Mouse (Mus musculus): Measurements from ENCODE around the gene Mon1b.

Mon1b gene

GRCm38 (mm10) chr8:113634670-113635591 is at the start of gene Mon1b:
Mon1b (plus strand) TSS chr8:113635587.
- DNase-seq: peak; percentile 99

GRCm38 (mm10) chr8:113598401-113598800 is 37.0 kb upstream of the Mon1b start:
- no peak for DNase-seq

GRCm38 (mm10) chr8:113632634-113633033 is 2.8 kb upstream of the Mon1b start:
- DNase-seq: peak; percentile 22

- DNase-seq: peak; percentile 18
Observed at GRCm38 (mm10) chr8:113634161-113634560, 1.2 kb upstream of the Mon1b start.

GRCm38 (mm10) chr8:113635592-113636279 is 349 bp downstream of the Mon1b start:
- DNase-seq: no peak

- no peak for DNase-seq
Observed at GRCm38 (mm10) chr8:113636280-113636628, 867 bp downstream of the Mon1b start.

- no peak for DNase-seq
Observed at GRCm38 (mm10) chr8:113640357-113640756, 5.0 kb downstream of the Mon1b start.

- DNase-seq: no peak
Observed at GRCm38 (mm10) chr8:113642926-113643325, 7.5 kb downstream of the Mon1b start, which contains the start of gene Syce1l. Syce1l (plus strand) TSS chr8:113643213.

GRCm38 (mm10) chr8:113643479-113644210 is 8.3 kb downstream of the Mon1b start:
- peak; percentile 36 for DNase-seq

- no peak for DNase-seq
Observed at GRCm38 (mm10) chr8:113645220-113645619, 9.8 kb downstream of the Mon1b start.

GRCm38 (mm10) chr8:113652450-113652849 is 17.1 kb downstream of the Mon1b start:
- DNase-seq: no peak

- DNase-seq: no peak
Observed at GRCm38 (mm10) chr8:113653151-113653550, 17.8 kb downstream of the Mon1b start.

- DNase-seq: no peak
Observed at GRCm38 (mm10) chr8:113656154-113656553, 20.8 kb downstream of the Mon1b start.

- no peak for DNase-seq
Observed at GRCm38 (mm10) chr8:113656681-113657298, 21.4 kb downstream of the Mon1b start.

GRCm38 (mm10) chr8:113660128-113660527 is 24.7 kb downstream of the Mon1b start:
- DNase-seq: no peak

- DNase-seq: peak; percentile 69
Observed at GRCm38 (mm10) chr8:113664544-113664943, 29.2 kb downstream of the Mon1b start.

- DNase-seq: no peak
Observed at GRCm38 (mm10) chr8:113665036-113665435, 29.6 kb downstream of the Mon1b start.

GRCm38 (mm10) chr8:113665951-113666350 is 30.6 kb downstream of the Mon1b start:
- DNase-seq: no peak

- DNase-seq: no peak
Observed at GRCm38 (mm10) chr8:113666714-113667432, 31.5 kb downstream of the Mon1b start.

- DNase-seq: no peak
Observed at GRCm38 (mm10) chr8:113669924-113670323, 34.5 kb downstream of the Mon1b start.

- DNase-seq: no peak
Observed at GRCm38 (mm10) chr8:113672599-113673255, 37.3 kb downstream of the Mon1b start.

GRCm38 (mm10) chr8:113673300-113673699 is 37.9 kb downstream of the Mon1b start:
- no peak for DNase-seq

All from kidney, adult 11 months (tissue).